Mouse (Mus musculus): ENCODE measurements around the gene Foxn3. TPM values are rescaled to one million over a fixed set of nuclear protein-coding genes. Genes with fewer than 3 reads are reported as not detected.

Gene Foxn3
- polyA plus RNA-seq, 1 experiment from 2014 or later = 63.5 TPM

DNA sequence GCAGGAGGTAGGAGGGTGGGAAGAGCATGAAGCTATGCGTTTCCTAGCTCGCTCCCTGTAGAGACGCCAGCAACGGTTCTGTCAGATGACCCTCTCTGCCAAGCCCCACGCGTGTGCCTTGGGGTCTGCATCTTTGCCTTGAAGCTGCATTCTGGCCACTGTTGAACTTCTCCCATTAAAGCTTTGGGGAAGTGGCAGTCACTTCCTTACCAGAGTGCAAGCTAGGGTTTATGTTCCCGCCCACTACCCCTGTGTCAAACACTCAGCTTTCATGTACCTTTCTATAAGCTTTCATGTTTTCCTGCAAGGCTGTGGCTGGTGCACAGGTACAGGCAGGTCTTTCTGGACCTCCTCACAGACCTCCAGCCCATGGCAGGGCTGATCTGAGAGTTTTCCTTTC lies 409.2 kb downstream of the Foxn3 start:
- no peaks in the 10 kb centered on the region for H3K27me3 ChIP-seq
- no peak for ATAC-seq (ENCODE audit: borderline replicate concordance, extremely low read depth, low FRiP score, low TSS enrichment)
- no peak overlapping the region for H3K9ac ChIP-seq
- no peak overlapping the region for H3K27ac ChIP-seq
- no peaks in the 10 kb centered on the region for H3K9me3 ChIP-seq
- no peak overlapping the region for H3K4me2 ChIP-seq
- H3K36me3 ChIP-seq = no peaks in the 10 kb centered on the region
- WGBS = 61% methylated on average over 7 of the region's 7 CpGs
- H3K4me1 ChIP-seq = peaks cover 5% of the 10 kb centered on the region
- no peak overlapping the region for H3K4me3 ChIP-seq

DNA sequence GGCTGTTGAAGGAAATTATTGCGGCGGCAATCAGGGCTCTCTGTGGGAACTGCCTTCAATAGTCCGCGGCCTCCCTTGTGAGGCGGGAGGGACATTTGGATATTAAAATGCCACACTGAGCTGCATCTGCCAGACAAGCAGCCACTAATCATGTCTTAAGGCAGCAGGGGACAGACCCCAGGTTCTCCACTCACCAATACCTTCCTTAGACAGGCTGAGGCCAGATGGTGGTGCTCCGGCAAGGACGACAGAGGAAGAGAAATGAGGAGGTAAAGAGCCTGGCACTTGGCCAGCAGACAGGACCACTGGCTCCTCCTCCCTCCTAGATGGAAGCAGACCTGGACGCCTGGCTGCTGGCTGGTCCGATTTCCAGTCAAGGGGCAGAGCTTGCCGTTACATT lies 409.7 kb downstream of the Foxn3 start:
- no peak overlapping the region for H3K9ac ChIP-seq
- H3K9me3 ChIP-seq = no peaks in the 10 kb centered on the region
- H3K4me3 ChIP-seq = no peak overlapping the region
- no peak overlapping the region for H3K4me2 ChIP-seq
- no peak overlapping the region for H3K27ac ChIP-seq
- ATAC-seq (ENCODE audit: borderline replicate concordance, extremely low read depth, low FRiP score, low TSS enrichment) = no peak
- peaks cover 5% of the 10 kb centered on the region for H3K4me1 ChIP-seq
- 28% methylated on average over 10 of the region's 10 CpGs for WGBS
- no peaks in the 10 kb centered on the region for H3K27me3 ChIP-seq
- no peaks in the 10 kb centered on the region for H3K36me3 ChIP-seq

DNA sequence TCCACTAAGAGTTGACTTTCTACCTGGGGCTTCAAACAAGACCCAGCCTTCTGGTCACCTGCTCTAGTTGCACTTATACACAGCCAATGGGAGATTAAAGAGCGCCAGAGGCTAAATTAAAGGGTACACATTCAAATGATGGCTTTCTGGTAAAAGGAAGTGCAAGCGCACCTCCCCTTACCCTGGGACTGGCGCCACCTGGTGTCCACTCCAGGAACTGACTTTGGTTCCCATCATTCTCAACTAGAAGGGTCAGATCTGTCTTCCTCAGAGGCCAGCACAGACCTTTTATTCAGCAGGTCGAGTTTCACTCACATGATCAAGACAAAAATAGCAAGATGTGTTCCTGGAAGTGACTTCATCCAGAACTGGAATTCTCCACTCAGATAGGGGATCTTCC lies 413.3 kb downstream of the Foxn3 start:
- WGBS = 36% methylated on average over 4 of the region's 4 CpGs
- Histone ChIP-seq H3K9me3 (no peaks in the 10 kb centered on the region), H3K4me2 (no peak overlapping the region), H3K27ac (no peak overlapping the region), H3K4me1 (peaks cover 5% of the 10 kb centered on the region), H3K27me3 (no peaks in the 10 kb centered on the region), H3K36me3 (no peaks in the 10 kb centered on the region), H3K9ac (no peak overlapping the region), H3K4me3 (no peak overlapping the region)
- no peak for ATAC-seq (ENCODE audit: borderline replicate concordance, extremely low read depth, low FRiP score, low TSS enrichment)

DNA sequence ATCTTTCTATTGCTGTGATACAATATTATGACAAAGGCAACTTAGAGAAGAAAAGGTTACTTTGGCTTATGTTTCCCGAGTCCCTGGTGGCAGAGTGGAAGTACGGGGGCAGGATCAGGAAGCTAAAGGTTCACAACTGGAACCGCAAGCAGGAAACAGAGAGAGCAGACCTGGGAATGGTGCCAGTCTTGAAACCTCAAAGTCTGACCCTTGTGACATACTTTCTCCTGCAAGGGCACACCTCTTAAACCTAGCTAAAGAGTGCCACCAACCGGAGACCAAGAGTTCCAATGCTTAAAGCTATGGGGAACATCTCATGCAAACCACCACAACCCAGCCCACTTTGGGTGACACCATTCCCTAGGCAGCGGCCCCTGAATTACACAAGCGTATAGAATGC lies 414.2 kb downstream of the Foxn3 start:
- no peaks in the 10 kb centered on the region for H3K27me3 ChIP-seq
- H3K9me3 ChIP-seq = no peaks in the 10 kb centered on the region
- peaks cover 5% of the 10 kb centered on the region for H3K4me1 ChIP-seq
- H3K4me2 ChIP-seq = no peak overlapping the region
- no peak; the same call in 1 of the 2 replicates for ATAC-seq (ENCODE audit: borderline replicate concordance, extremely low read depth, low FRiP score, low TSS enrichment)
- whole genome bisulfite sequencing = 79% methylated on average over 6 of the region's 6 CpGs
- no peaks in the 10 kb centered on the region for H3K36me3 ChIP-seq
- no peak overlapping the region for H3K27ac ChIP-seq
- no peak overlapping the region for H3K4me3 ChIP-seq
- no peak overlapping the region for H3K9ac ChIP-seq

All from lung, embryonic 15.5 days (tissue).